Mouse (Mus musculus) intestine, embryonic 16.5 days (tissue): Measurements from ENCODE around the gene Hist1h2bl. TPM values are rescaled to one million over a fixed set of nuclear protein-coding genes. Genes with fewer than 3 reads are reported as not detected.
"Not testable (repeated sequence)": the region's sequence is repeated elsewhere in the genome, so short reads cannot be mapped to it uniquely, and the experiment has no call there.

Source experiments
- ATAC-seq: fragments of 200-750 bp; cut with Nextera tagmentation; 2 replicates; pipeline ENCODE4 v1.8.0; 2017; ENCODE audit warnings: moderate TSS enrichment, moderate library complexity
- H3K27ac ChIP-seq: fragments of 300-500 bp; sonication (generic); 2 replicates; pipeline ENCODE4 v1.5.1; 2014; ENCODE audit warnings: mild to moderate bottlenecking, low read length
- H3K27me3 ChIP-seq: fragments of 300-500 bp; sonication (generic); replicated peaks from 2 replicates; pipeline ENCODE4 v1.6.1; 2014; ENCODE audit warnings: low read length, control low read depth, mixed read lengths; ENCODE audit not compliant: control insufficient read depth, insufficient read depth
- H3K36me3 ChIP-seq: fragments of 300-500 bp; sonication (generic); 2 replicates; pipeline ENCODE4 v1.6.1; 2014; ENCODE audit warnings: low read length, control low read depth; ENCODE audit not compliant: control insufficient read depth, insufficient read depth
- H3K4me1 ChIP-seq: fragments of 300-500 bp; sonication (generic); 2 replicates; pipeline ENCODE4 v1.6.1; 2014; ENCODE audit warnings: low read length, control low read depth, mixed read lengths; ENCODE audit not compliant: control insufficient read depth, insufficient read depth
- H3K4me2 ChIP-seq: fragments of 300-500 bp; sonication (generic); 2 replicates; pipeline ENCODE4 v1.6.1; 2014; ENCODE audit warnings: low read depth, low read length, control low read depth
- H3K4me3 ChIP-seq: fragments of 300-500 bp; sonication (generic); 2 replicates; pipeline ENCODE4 v1.5.1; 2014; ENCODE audit warnings: mild to moderate bottlenecking, low read length
- H3K9ac ChIP-seq: fragments of 300-500 bp; sonication (generic); 2 replicates; pipeline ENCODE4 v1.6.1; 2014; ENCODE audit warnings: low read depth, low read length
- H3K9me3 ChIP-seq: fragments of 300-500 bp; sonication (generic); 2 replicates; pipeline ENCODE4 v1.6.1; 2016; ENCODE audit warnings: low read length, control low read depth; ENCODE audit not compliant: control insufficient read depth
- WGBS: fragments of 180-500 bp; shearing (Covaris S2); extraction: QIAGEN DNeasy Blood & Tissue Kit; methylation state at CpG from one replicate; pipeline ENCODE4 v1.1.7; 2014; 5-methylcytosine and 5-hydroxymethylcytosine counted together
- polyA plus RNA-seq: library from polyadenylated mRNA; unstranded; fragments of >200 nt; fragmentation: Nextera tagmentation; extraction: Ambion mirVana; gene quantifications from 2 replicates; pipeline ENCODE4 v1.2.1, GENCODE M21; 2015

Hist1h2bl gene
- polyA plus RNA-seq, result 2.3 and 2.5 TPM in 2 replicates

GRCm38 (mm10) chr13:21715864-21716539 lies at the start of gene Hist1h2bl, which contains the start of gene Hist1h2ai:
TSS of gene Hist1h2bl (minus strand) at chr13:21716143.
TSS of gene Hist1h2ai (plus strand) at chr13:21716422.
- peak within 1 kb of the TSS; percentile 52 for H3K4me3 ChIP-seq
- H3K36me3 ChIP-seq, H3K9me3 ChIP-seq, H3K27me3 ChIP-seq: not testable (repeated sequence)
- peaks cover 21% of the 10 kb centered on the region for H3K4me1 ChIP-seq
- peak within 1 kb of the TSS; percentile 96 for H3K27ac ChIP-seq
- H3K9ac ChIP-seq, result peak within 1 kb of the TSS; percentile 68
- ATAC-seq, result peak; percentile 89
- peak within 1 kb of the TSS; percentile 88 for H3K4me2 ChIP-seq
- WGBS, result under 1% methylated on average over 27 of the region's 50 CpGs

- no peaks in the 10 kb centered on the region for H3K9me3 ChIP-seq
- WGBS, result 69% methylated on average over 1 of the region's 1 CpGs
- 0 out of 2 replicates have a peak, but pooled peaks cover 3% of the 10 kb centered on the region for H3K4me1 ChIP-seq
- no peak overlapping the region for H3K4me3 ChIP-seq
- H3K4me2 ChIP-seq, result no peak overlapping the region
- no peaks in the 10 kb centered on the region for H3K36me3 ChIP-seq
- no peak for ATAC-seq
- H3K9ac ChIP-seq, result no peak overlapping the region
- H3K27me3 ChIP-seq, result no peaks in the 10 kb centered on the region
- no peak overlapping the region for H3K27ac ChIP-seq
Observed at GRCm38 (mm10) chr13:21755707-21756106, 39.8 kb upstream of the Hist1h2bl start.

- Histone ChIP-seq H3K4me3 (peak overlapping the region; percentile 49), H3K27ac (peak overlapping the region; percentile 83), H3K4me2 (peak overlapping the region; percentile 65), H3K9ac (peak overlapping the region; percentile 65)
- under 1% methylated on average over 19 of the region's 26 CpGs for WGBS
- H3K4me1 ChIP-seq, H3K9me3 ChIP-seq, H3K27me3 ChIP-seq, H3K36me3 ChIP-seq: not testable (repeated sequence)
- ATAC-seq, result peak; percentile 17
Observed at GRCm38 (mm10) chr13:21754294-21755001, 38.5 kb upstream of the Hist1h2bl start.

- not testable (repeated sequence) for H3K4me1 ChIP-seq, H3K27me3 ChIP-seq, H3K36me3 ChIP-seq, H3K9me3 ChIP-seq
- Histone ChIP-seq H3K9ac (peak within 1 kb of the TSS; percentile 70), H3K4me2 (peak within 1 kb of the TSS; percentile 65), H3K4me3 (peak within 1 kb of the TSS; percentile 49), H3K27ac (peak within 1 kb of the TSS; percentile 93)
- WGBS, result under 1% methylated on average over 44 of the region's 50 CpGs
- ATAC-seq, result peak; percentile 94
Observed at GRCm38 (mm10) chr13:21753524-21754285, 37.8 kb upstream of the Hist1h2bl start, which contains the start of the genes Hist1h2ak and Hist1h2bn. TSS of gene Hist1h2ak (minus strand) at chr13:21753827. TSS of gene Hist1h2bn (plus strand) at chr13:21754123.

- Histone ChIP-seq H3K4me1 (peaks cover 5% of the 10 kb centered on the region; the same call in 1 of the 2 replicates), H3K4me3 (peak overlapping the region; percentile 48), H3K4me2 (peak overlapping the region; percentile 60), H3K27me3 (no peaks in the 10 kb centered on the region), H3K36me3 (no peaks in the 10 kb centered on the region), H3K27ac (peak overlapping the region; percentile 93), H3K9me3 (no peaks in the 10 kb centered on the region), H3K9ac (peak overlapping the region; percentile 70)
- 3% methylated on average over 10 of the region's 10 CpGs for WGBS
- ATAC-seq, result no peak
Observed at GRCm38 (mm10) chr13:21753051-21753523, 37.1 kb upstream of the Hist1h2bl start.

GRCm38 (mm10) chr13:21752356-21752755 lies 36.4 kb upstream of the Hist1h2bl start:
- peak overlapping the region; percentile 60 for H3K4me2 ChIP-seq
- 42% methylated on average over 3 of the region's 3 CpGs for WGBS
- 0 out of 2 replicates have a peak overlapping the region, but pooled peaks have one; percentile 1 for H3K4me3 ChIP-seq
- H3K9ac ChIP-seq, result 0 out of 2 replicates have a peak overlapping the region, but pooled peaks have one; percentile 29
- H3K4me1 ChIP-seq, result peaks cover 8% of the 10 kb centered on the region; the same call in 1 of the 2 replicates
- H3K9me3 ChIP-seq, result no peaks in the 10 kb centered on the region
- ATAC-seq, result no peak
- H3K27ac ChIP-seq, result peak overlapping the region; percentile 12; the same call in 1 of the 2 replicates
- no peaks in the 10 kb centered on the region for H3K36me3 ChIP-seq
- H3K27me3 ChIP-seq, result no peaks in the 10 kb centered on the region

GRCm38 (mm10) chr13:21751827-21752226 lies 35.9 kb upstream of the Hist1h2bl start:
- 71% methylated on average over 3 of the region's 3 CpGs for WGBS
- ATAC-seq, result no peak
- Histone ChIP-seq H3K9ac (no peak overlapping the region), H3K4me1 (peaks cover 9% of the 10 kb centered on the region; the same call in 1 of the 2 replicates), H3K27ac (peak overlapping the region; percentile 12; the same call in 1 of the 2 replicates), H3K4me2 (no peak overlapping the region), H3K4me3 (no peak overlapping the region), H3K36me3 (no peaks in the 10 kb centered on the region), H3K27me3 (no peaks in the 10 kb centered on the region), H3K9me3 (no peaks in the 10 kb centered on the region)

- H3K4me2 ChIP-seq, result no peak overlapping the region
- H3K4me3 ChIP-seq, result no peak overlapping the region
- H3K9me3 ChIP-seq, result no peaks in the 10 kb centered on the region
- H3K36me3 ChIP-seq, result no peaks in the 10 kb centered on the region
- H3K27me3 ChIP-seq, result no peaks in the 10 kb centered on the region
- H3K27ac ChIP-seq, result no peak overlapping the region
- H3K4me1 ChIP-seq, result peaks cover 9% of the 10 kb centered on the region; the same call in 1 of the 2 replicates
- ATAC-seq, result no peak
- H3K9ac ChIP-seq, result no peak overlapping the region
Observed at GRCm38 (mm10) chr13:21751417-21751816, 35.5 kb upstream of the Hist1h2bl start.
